Mouse (Mus musculus) heart, adult 9 months (tissue): ENCODE measurements around the gene Krt81.
A peak's percentile ranks its signal among the peaks of the same experiment; 100 is the strongest.

Experiments
- DNase-seq, 2 experiments: peaks; one replicate each; pipeline ENCODE4 v3.0.0; 2022; ENCODE audit warnings: low spot score in 2 of 2

Gene Krt81

GRCm38 (mm10) chr15:101463651-101464050, at the start of gene Krt81:
Krt81 (minus strand) TSS chr15:101463751.
- no peak for DNase-seq

- DNase-seq = no peak
Measured at GRCm38 (mm10) chr15:101508247-101508646, 44.7 kb upstream of the Krt81 start.

GRCm38 (mm10) chr15:101506896-101507758, 43.6 kb upstream of the Krt81 start:
- no peak for DNase-seq

- DNase-seq = peak; percentile 26 to 29
Measured at GRCm38 (mm10) chr15:101497181-101497580, 33.6 kb upstream of the Krt81 start.

- no peak for DNase-seq
Measured at GRCm38 (mm10) chr15:101495266-101495665, 31.7 kb upstream of the Krt81 start.

- no peak for DNase-seq
Measured at GRCm38 (mm10) chr15:101494203-101494602, 30.7 kb upstream of the Krt81 start.

- DNase-seq = no peak
Measured at GRCm38 (mm10) chr15:101493713-101494112, 30.2 kb upstream of the Krt81 start.

GRCm38 (mm10) chr15:101492718-101493117, 29.2 kb upstream of the Krt81 start:
- no peak for DNase-seq

- no peak for DNase-seq
Measured at GRCm38 (mm10) chr15:101491431-101491830, 27.9 kb upstream of the Krt81 start, which contains the start of gene Krt83. Krt83 (minus strand) TSS chr15:101491512.

- no peak for DNase-seq
Measured at GRCm38 (mm10) chr15:101485911-101486635, 22.5 kb upstream of the Krt81 start.

GRCm38 (mm10) chr15:101484939-101485338, 21.4 kb upstream of the Krt81 start:
- no peak for DNase-seq

GRCm38 (mm10) chr15:101483646-101484045, 20.1 kb upstream of the Krt81 start:
- no peak for DNase-seq

- DNase-seq = no peak
Measured at GRCm38 (mm10) chr15:101482056-101482455, 18.5 kb upstream of the Krt81 start.

GRCm38 (mm10) chr15:101479666-101480060, 16.1 kb upstream of the Krt81 start:
- DNase-seq = no peak

GRCm38 (mm10) chr15:101479007-101479665, 15.6 kb upstream of the Krt81 start:
- DNase-seq = peak in 1 of 2 experiments; percentile 11

GRCm38 (mm10) chr15:101472952-101473528, 9.5 kb upstream of the Krt81 start, which contains the start of gene Krt86:
Krt86 (plus strand) TSS chr15:101473478.
- DNase-seq = no peak

- no peak for DNase-seq
Measured at GRCm38 (mm10) chr15:101469093-101469492, 5.5 kb upstream of the Krt81 start.

- DNase-seq = no peak
Measured at GRCm38 (mm10) chr15:101459283-101459682, 4.3 kb downstream of the Krt81 start.

GRCm38 (mm10) chr15:101458361-101458930, 5.1 kb downstream of the Krt81 start:
- peak in 1 of 2 experiments; percentile 8 for DNase-seq

- no peak for DNase-seq
Measured at GRCm38 (mm10) chr15:101455891-101456290, 7.7 kb downstream of the Krt81 start.

GRCm38 (mm10) chr15:101455292-101455691, 8.3 kb downstream of the Krt81 start:
- DNase-seq = no peak
